Mouse (Mus musculus): ENCODE results near the gene Cyp2a5. TPM values are rescaled to one million over a fixed set of nuclear protein-coding genes. Genes with fewer than 3 reads are reported as not detected.
"Not testable (repeated sequence)": the region's sequence is repeated elsewhere in the genome, so short reads cannot be mapped to it uniquely, and the experiment has no call there.

Cyp2a5 gene
- polyA plus RNA-seq (2012; rRNA removed), result not detected in 2 replicates

GRCm38 (mm10) chr7:26835059-26835458 lies at the start of gene Cyp2a5:
Gene Cyp2a5, plus strand, starts transcription at chr7:26835305.
- DNase-seq (ENCODE audit: low read depth in 1 of 2, low spot score in 2 of 2), result not testable (repeated sequence)

DNA sequence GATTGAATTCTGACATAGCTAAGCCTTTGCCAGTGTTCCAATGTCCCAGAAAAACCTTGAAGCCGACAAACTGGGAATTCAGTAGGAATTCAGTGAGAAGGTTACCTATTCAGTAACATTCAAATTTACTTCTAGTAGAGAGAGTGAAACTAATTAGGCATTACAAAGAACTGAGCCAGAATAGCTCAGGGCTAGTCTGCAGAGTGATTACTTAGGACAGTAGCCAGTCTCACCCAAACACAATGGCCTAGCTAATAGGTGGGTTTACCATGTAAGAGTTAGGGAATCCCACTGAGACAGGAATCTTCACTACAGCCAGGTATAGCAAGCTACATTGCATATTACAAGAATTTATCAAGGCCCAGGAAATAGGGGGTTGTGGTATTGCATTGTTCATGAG lies 49.1 kb upstream of the Cyp2a5 start:
- not testable (repeated sequence) for H3K36me3 ChIP-seq (ENCODE audit: control insufficient read depth, insufficient read depth, low read length); H3K27ac ChIP-seq (ENCODE audit: insufficient read depth, low read length); DNase-seq (ENCODE audit: low read depth in 1 of 2, low spot score in 2 of 2); H3K4me3 ChIP-seq (ENCODE audit: extremely low read depth, insufficient read depth, insufficient read length); H3K4me1 ChIP-seq (ENCODE audit: control insufficient read depth, insufficient read depth, insufficient read length); H3K27me3 ChIP-seq (ENCODE audit: control insufficient read depth, insufficient read depth, low read length)
- WGBS, result 63% methylated on average over 1 of the region's 1 CpGs

More at GRCm38 (mm10) chr7:26835059-26835458, at the start of gene Cyp2a5:
- not testable (repeated sequence) for H3K4me3 ChIP-seq (ENCODE audit: extremely low read depth, insufficient read depth, insufficient read length); H3K4me1 ChIP-seq (ENCODE audit: control insufficient read depth, insufficient read depth, insufficient read length); H3K27ac ChIP-seq (ENCODE audit: insufficient read depth, low read length); H3K36me3 ChIP-seq (ENCODE audit: control insufficient read depth, insufficient read depth, low read length); H3K27me3 ChIP-seq (ENCODE audit: control insufficient read depth, insufficient read depth, low read length)
- WGBS, result 65% methylated on average over 3 of the region's 3 CpGs

- Histone ChIP-seq H3K36me3 (ENCODE audit: control insufficient read depth, insufficient read depth, low read length) (no peaks in the 10 kb centered on the region), H3K27me3 (ENCODE audit: control insufficient read depth, insufficient read depth, low read length) (no peaks in the 10 kb centered on the region), H3K4me1 (ENCODE audit: control insufficient read depth, insufficient read depth, insufficient read length) (no peaks in the 10 kb centered on the region), H3K4me3 (ENCODE audit: extremely low read depth, insufficient read depth, insufficient read length) (no peak overlapping the region), H3K27ac (ENCODE audit: insufficient read depth, low read length) (no peak overlapping the region)
- WGBS, result 76% methylated on average over 6 of the region's 6 CpGs
- no peak for TF ChIP-seq CTCF (IDR thresholded peaks at IDR 0.05; ENCODE audit: extremely low read depth, insufficient read depth, insufficient read length, insufficient replicate concordance)
- no peak for TF ChIP-seq POLR2A (IDR thresholded peaks at IDR 0.05; ENCODE audit: low read depth, low read length)
- no peak for DNase-seq (ENCODE audit: low read depth in 1 of 2, low spot score in 2 of 2)
Measured at GRCm38 (mm10) chr7:26789984-26790383, 45.1 kb upstream of the Cyp2a5 start.

DNA sequence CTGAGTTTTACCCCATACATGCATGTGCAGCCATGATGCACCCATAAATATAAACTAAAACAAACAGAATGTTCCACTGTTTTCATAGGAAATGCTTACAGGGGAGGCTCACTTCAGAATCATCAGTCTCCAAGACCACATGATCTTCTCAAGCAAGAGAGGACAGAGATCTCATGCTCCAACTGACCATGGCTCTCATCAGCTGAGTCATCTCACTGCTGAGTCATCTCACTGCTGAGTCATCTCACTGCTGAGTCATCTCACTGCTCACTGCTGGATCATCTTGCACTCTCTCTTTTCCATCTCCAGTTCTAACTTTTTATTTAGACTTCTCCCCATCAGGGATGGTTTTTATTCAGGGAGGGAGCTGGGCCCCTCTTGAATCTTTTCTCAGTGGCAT lies 35.0 kb upstream of the Cyp2a5 start:
- Histone ChIP-seq H3K27ac (ENCODE audit: insufficient read depth, low read length) (no peak overlapping the region), H3K27me3 (ENCODE audit: control insufficient read depth, insufficient read depth, low read length) (no peaks in the 10 kb centered on the region), H3K4me3 (ENCODE audit: extremely low read depth, insufficient read depth, insufficient read length) (no peak overlapping the region), H3K36me3 (ENCODE audit: control insufficient read depth, insufficient read depth, low read length) (no peaks in the 10 kb centered on the region), H3K4me1 (ENCODE audit: control insufficient read depth, insufficient read depth, insufficient read length) (no peaks in the 10 kb centered on the region)
- TF ChIP-seq POLR2A (IDR thresholded peaks at IDR 0.05; ENCODE audit: low read depth, low read length), result no peak
- TF ChIP-seq CTCF (IDR thresholded peaks at IDR 0.05; ENCODE audit: extremely low read depth, insufficient read depth, insufficient read length, insufficient replicate concordance), result no peak
- DNase-seq (ENCODE audit: low read depth in 1 of 2, low spot score in 2 of 2), result no peak

DNA sequence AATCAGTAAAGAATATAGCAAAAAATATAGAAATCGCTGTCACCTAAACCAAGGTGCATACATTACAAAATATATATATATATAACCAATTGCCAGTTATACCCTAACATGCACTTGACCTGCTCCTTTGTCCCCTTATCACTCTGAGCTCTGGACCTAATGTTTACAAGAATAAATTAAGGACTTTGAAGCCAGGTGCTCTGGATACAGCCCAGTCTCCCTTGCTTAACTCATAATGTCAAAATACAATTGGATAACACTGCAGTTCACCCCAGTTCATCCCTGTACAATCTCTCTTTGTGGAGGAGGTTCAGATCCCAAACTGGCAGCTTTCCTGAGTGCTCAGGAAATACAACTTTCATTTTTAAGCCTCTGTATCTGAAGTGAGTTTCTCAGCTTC lies 34.1 kb upstream of the Cyp2a5 start:
- Histone ChIP-seq H3K4me1 (ENCODE audit: control insufficient read depth, insufficient read depth, insufficient read length) (no peaks in the 10 kb centered on the region), H3K36me3 (ENCODE audit: control insufficient read depth, insufficient read depth, low read length) (no peaks in the 10 kb centered on the region), H3K27ac (ENCODE audit: insufficient read depth, low read length) (no peak overlapping the region), H3K27me3 (ENCODE audit: control insufficient read depth, insufficient read depth, low read length) (no peaks in the 10 kb centered on the region), H3K4me3 (ENCODE audit: extremely low read depth, insufficient read depth, insufficient read length) (no peak overlapping the region)
- no peak for TF ChIP-seq POLR2A (IDR thresholded peaks at IDR 0.05; ENCODE audit: low read depth, low read length)
- no peak for TF ChIP-seq CTCF (IDR thresholded peaks at IDR 0.05; ENCODE audit: extremely low read depth, insufficient read depth, insufficient read length, insufficient replicate concordance)
- WGBS, result 100% methylated on average over 1 of the region's 1 CpGs
- DNase-seq (ENCODE audit: low read depth in 1 of 2, low spot score in 2 of 2), result no peak

GRCm38 (mm10) chr7:26808592-26808991 lies 26.5 kb upstream of the Cyp2a5 start, which contains the start of gene Cyp2g1:
Gene Cyp2g1, plus strand, starts transcription at chr7:26808892.
- TF ChIP-seq POLR2A (IDR thresholded peaks at IDR 0.05; ENCODE audit: low read depth, low read length) (no peak), CTCF (IDR thresholded peaks at IDR 0.05; ENCODE audit: extremely low read depth, insufficient read depth, insufficient read length, insufficient replicate concordance) (no peak)
- Histone ChIP-seq H3K27me3 (ENCODE audit: control insufficient read depth, insufficient read depth, low read length) (no peaks in the 10 kb centered on the region), H3K27ac (ENCODE audit: insufficient read depth, low read length) (no peak within 1 kb of the TSS), H3K4me3 (ENCODE audit: extremely low read depth, insufficient read depth, insufficient read length) (no peak within 1 kb of the TSS), H3K36me3 (ENCODE audit: control insufficient read depth, insufficient read depth, low read length) (no peaks in the 10 kb centered on the region), H3K4me1 (ENCODE audit: control insufficient read depth, insufficient read depth, insufficient read length) (no peaks in the 10 kb centered on the region)
- 94% methylated on average over 2 of the region's 2 CpGs for WGBS
- DNase-seq (ENCODE audit: low read depth in 1 of 2, low spot score in 2 of 2), result no peak

DNA sequence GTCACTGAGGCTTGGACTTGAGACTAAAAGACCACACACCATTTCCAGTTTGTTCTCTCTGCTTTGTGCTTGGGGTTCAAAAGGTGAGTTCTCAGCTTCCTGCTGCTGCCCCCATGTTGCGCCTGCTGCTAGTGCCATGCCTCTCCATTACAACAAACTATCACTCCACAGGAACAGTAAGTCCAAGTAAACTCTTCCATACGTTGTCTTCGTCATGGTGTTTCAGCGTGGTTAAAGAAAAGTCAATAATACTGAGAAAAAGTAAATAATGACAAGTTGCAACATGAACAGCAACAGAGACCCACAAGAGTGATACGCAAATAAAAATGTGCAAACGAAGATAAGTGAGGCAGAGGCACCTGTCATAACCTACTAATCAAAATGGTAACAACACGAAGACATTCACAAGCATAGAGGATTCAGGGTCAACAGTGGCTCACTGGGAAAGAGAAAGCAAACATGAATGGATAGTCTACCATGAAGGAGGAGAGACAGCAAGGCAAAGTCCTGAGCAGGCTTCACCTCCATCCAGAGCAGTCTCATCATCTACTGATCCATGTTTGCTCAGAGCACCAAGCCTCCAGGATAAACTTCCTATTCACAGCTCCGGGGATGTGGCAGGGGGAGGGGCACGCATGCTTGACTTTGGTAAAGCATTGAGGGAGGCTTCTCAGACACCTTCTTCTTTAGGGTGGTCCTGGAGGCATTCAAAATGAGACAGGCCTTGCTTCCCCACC lies 3.4 kb upstream of the Cyp2a5 start:
- H3K36me3 ChIP-seq (ENCODE audit: control insufficient read depth, insufficient read depth, low read length); DNase-seq (ENCODE audit: low read depth in 1 of 2, low spot score in 2 of 2): not testable (repeated sequence)
- WGBS, result 81% methylated on average over 9 of the region's 9 CpGs

GRCm38 (mm10) chr7:26832668-26833067 lies 2.4 kb upstream of the Cyp2a5 start:
- DNase-seq (ENCODE audit: low read depth in 1 of 2, low spot score in 2 of 2); H3K27ac ChIP-seq (ENCODE audit: insufficient read depth, low read length); H3K27me3 ChIP-seq (ENCODE audit: control insufficient read depth, insufficient read depth, low read length); H3K4me3 ChIP-seq (ENCODE audit: extremely low read depth, insufficient read depth, insufficient read length); H3K4me1 ChIP-seq (ENCODE audit: control insufficient read depth, insufficient read depth, insufficient read length); H3K36me3 ChIP-seq (ENCODE audit: control insufficient read depth, insufficient read depth, low read length): not testable (repeated sequence)
- WGBS, result 78% methylated on average over 7 of the region's 7 CpGs

More for the DNA sequence above, 3.4 kb upstream of the Cyp2a5 start:
- not testable (repeated sequence) for H3K4me3 ChIP-seq (ENCODE audit: extremely low read depth, insufficient read depth, insufficient read length); H3K27ac ChIP-seq (ENCODE audit: insufficient read depth, low read length); H3K27me3 ChIP-seq (ENCODE audit: control insufficient read depth, insufficient read depth, low read length); H3K4me1 ChIP-seq (ENCODE audit: control insufficient read depth, insufficient read depth, insufficient read length)

DNA sequence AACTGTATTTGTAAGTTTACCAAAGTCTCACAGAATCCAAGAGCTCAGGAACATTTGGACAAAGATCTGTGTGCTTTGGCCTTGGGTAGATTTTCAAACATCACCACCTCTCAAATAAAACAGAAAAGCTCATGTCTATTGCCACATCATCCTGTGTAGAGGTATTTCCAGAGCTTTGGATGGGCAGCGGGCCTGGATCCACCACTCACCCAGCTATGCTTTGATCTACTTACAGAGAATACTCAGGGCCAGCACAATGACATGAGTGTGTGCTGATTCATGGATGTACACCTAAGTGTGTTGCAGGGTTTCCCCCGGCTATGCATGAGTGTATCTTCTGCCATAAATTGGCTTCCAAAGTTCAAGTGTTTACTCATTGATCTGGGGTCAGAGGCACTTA lies 8.3 kb downstream of the Cyp2a5 start:
- H3K27me3 ChIP-seq (ENCODE audit: control insufficient read depth, insufficient read depth, low read length); DNase-seq (ENCODE audit: low read depth in 1 of 2, low spot score in 2 of 2); H3K4me1 ChIP-seq (ENCODE audit: control insufficient read depth, insufficient read depth, insufficient read length); H3K27ac ChIP-seq (ENCODE audit: insufficient read depth, low read length); H3K4me3 ChIP-seq (ENCODE audit: extremely low read depth, insufficient read depth, insufficient read length); H3K36me3 ChIP-seq (ENCODE audit: control insufficient read depth, insufficient read depth, low read length): not testable (repeated sequence)
- WGBS, result 84% methylated on average over 2 of the region's 2 CpGs

- DNase-seq (ENCODE audit: low read depth in 1 of 2, low spot score in 2 of 2); H3K36me3 ChIP-seq (ENCODE audit: control insufficient read depth, insufficient read depth, low read length); H3K4me3 ChIP-seq (ENCODE audit: extremely low read depth, insufficient read depth, insufficient read length); H3K4me1 ChIP-seq (ENCODE audit: control insufficient read depth, insufficient read depth, insufficient read length); H3K27ac ChIP-seq (ENCODE audit: insufficient read depth, low read length); H3K27me3 ChIP-seq (ENCODE audit: control insufficient read depth, insufficient read depth, low read length): not testable (repeated sequence)
Measured at GRCm38 (mm10) chr7:26850063-26850462, 15.0 kb downstream of the Cyp2a5 start.
